Mouse (Mus musculus): Measurements from ENCODE around the gene Malrd1.
"Not testable (repeated sequence)": the region's sequence is repeated elsewhere in the genome, so short reads cannot be mapped to it uniquely, and the experiment has no call there.

Gene Malrd1

GRCm38 (mm10) chr2:15526241-15526924, at the start of gene Malrd1:
Malrd1 (plus strand) TSS chr2:15526479.
- DNase-seq (ENCODE audit: low spot score in 2 of 2), result no peak

GRCm38 (mm10) chr2:15538643-15539042, 12.4 kb downstream of the Malrd1 start:
- DNase-seq (ENCODE audit: low spot score in 2 of 2), result no peak

GRCm38 (mm10) chr2:15613327-15613948, 87.2 kb downstream of the Malrd1 start:
- no peak for DNase-seq (ENCODE audit: low spot score in 2 of 2)

- no peak for DNase-seq (ENCODE audit: low spot score in 2 of 2)
These were observed 87.7 kb downstream of the Malrd1 start for GRCm38 (mm10) chr2:15614026-15614425.

GRCm38 (mm10) chr2:15635761-15636160, 109.5 kb downstream of the Malrd1 start:
- DNase-seq (ENCODE audit: low spot score in 2 of 2), result no peak

- no peak for DNase-seq (ENCODE audit: low spot score in 2 of 2)
These were observed 117.6 kb downstream of the Malrd1 start for GRCm38 (mm10) chr2:15643864-15644263.

- DNase-seq (ENCODE audit: low spot score in 2 of 2), result no peak
These were observed 130.1 kb downstream of the Malrd1 start for GRCm38 (mm10) chr2:15656388-15656787.

GRCm38 (mm10) chr2:15702977-15703376, 176.7 kb downstream of the Malrd1 start:
- DNase-seq (ENCODE audit: low spot score in 2 of 2), result no peak

- no peak for DNase-seq (ENCODE audit: low spot score in 2 of 2)
These were observed 214.7 kb downstream of the Malrd1 start for GRCm38 (mm10) chr2:15740945-15741344.

GRCm38 (mm10) chr2:15744979-15745688, 218.9 kb downstream of the Malrd1 start:
- DNase-seq (ENCODE audit: low spot score in 2 of 2), result no peak

- DNase-seq (ENCODE audit: low spot score in 2 of 2), result no peak
These were observed 258.5 kb downstream of the Malrd1 start for GRCm38 (mm10) chr2:15784818-15785217.

GRCm38 (mm10) chr2:15815724-15816123, 289.4 kb downstream of the Malrd1 start:
- DNase-seq (ENCODE audit: low spot score in 2 of 2), result no peak

GRCm38 (mm10) chr2:15869380-15869779, 343.1 kb downstream of the Malrd1 start:
- DNase-seq (ENCODE audit: low spot score in 2 of 2), result no peak

- no peak for DNase-seq (ENCODE audit: low spot score in 2 of 2)
These were observed 367.3 kb downstream of the Malrd1 start for GRCm38 (mm10) chr2:15893418-15894120.

GRCm38 (mm10) chr2:15925432-15925831, 399.2 kb downstream of the Malrd1 start:
- DNase-seq (ENCODE audit: low spot score in 2 of 2), result no peak

- DNase-seq (ENCODE audit: low spot score in 2 of 2), result no peak
These were observed 399.8 kb downstream of the Malrd1 start for GRCm38 (mm10) chr2:15926041-15926440.

GRCm38 (mm10) chr2:15931479-15931878, 405.2 kb downstream of the Malrd1 start:
- no peak for DNase-seq (ENCODE audit: low spot score in 2 of 2)

- DNase-seq (ENCODE audit: low spot score in 2 of 2), result no peak
These were observed 405.6 kb downstream of the Malrd1 start for GRCm38 (mm10) chr2:15931924-15932323.

GRCm38 (mm10) chr2:15932340-15932739, 406.1 kb downstream of the Malrd1 start:
- DNase-seq (ENCODE audit: low spot score in 2 of 2), result no peak

GRCm38 (mm10) chr2:16002925-16003324, 476.6 kb downstream of the Malrd1 start:
- no peak for DNase-seq (ENCODE audit: low spot score in 2 of 2)

- not testable (repeated sequence) for DNase-seq (ENCODE audit: low spot score in 2 of 2)
These were observed 490.8 kb downstream of the Malrd1 start for GRCm38 (mm10) chr2:16017046-16017445.

- DNase-seq (ENCODE audit: low spot score in 2 of 2), result not testable (repeated sequence)
These were observed 491.4 kb downstream of the Malrd1 start for GRCm38 (mm10) chr2:16017719-16018118.
